Mouse (Mus musculus): ENCODE measurements around the gene Dcdc2a. TPM values are rescaled to one million over a fixed set of nuclear protein-coding genes. Genes with fewer than 3 reads are reported as not detected.

Dcdc2a gene
- polyA plus RNA-seq (2016; fragmentation: Nextera tagmentation; extraction: Ambion mirVana): 0.75 and 0.83 TPM in 2 replicates

GRCm38 (mm10) chr13:25055873-25056667 is at the start of gene Dcdc2a:
TSS of gene Dcdc2a (plus strand) at chr13:25056004.
- Histone ChIP-seq H3K4me1 (peaks cover 17% of the 10 kb centered on the region), H3K36me3 (no peaks in the 10 kb centered on the region), H3K27me3 (ENCODE audit: insufficient read depth, poor library complexity, severe bottlenecking) (peaks cover 54% of the 10 kb centered on the region), H3K27ac (0 out of 2 replicates have a peak within 1 kb of the TSS, but pooled peaks have one; percentile 42), H3K9me3 (peaks cover 6% of the 10 kb centered on the region), H3K4me3 (peak within 1 kb of the TSS; percentile 69)
- no peak for DNase-seq (ENCODE audit: low spot score)
- WGBS: 5% methylated on average over 63 of the region's 63 CpGs

DNA sequence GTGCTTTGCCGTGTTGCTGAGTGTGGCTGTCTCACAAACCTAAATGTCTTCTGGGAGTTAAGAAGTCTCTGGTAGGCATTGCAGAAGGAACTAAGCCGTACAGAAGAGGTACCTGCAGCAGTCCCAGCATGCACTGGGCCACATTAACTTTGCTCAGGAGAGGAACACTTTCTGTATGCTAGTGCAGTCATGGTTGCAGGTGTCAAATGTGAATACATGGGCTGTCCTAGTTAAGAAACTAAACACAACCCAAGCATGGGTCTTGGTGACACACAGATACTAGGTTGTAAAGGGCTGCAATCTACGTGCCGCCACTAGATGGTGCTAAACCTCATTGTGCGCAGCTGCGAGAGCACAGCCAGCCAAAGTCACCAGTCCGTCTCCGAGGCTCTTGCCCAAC is 48.7 kb upstream of the Dcdc2a start:
- Histone ChIP-seq H3K4me3 (no peak overlapping the region), H3K9me3 (no peaks in the 10 kb centered on the region), H3K4me1 (no peaks in the 10 kb centered on the region), H3K27ac (no peak overlapping the region), H3K27me3 (ENCODE audit: insufficient read depth, poor library complexity, severe bottlenecking) (no peaks in the 10 kb centered on the region), H3K36me3 (peaks cover 30% of the 10 kb centered on the region)
- peak; percentile 63 for DNase-seq (ENCODE audit: low spot score)
- WGBS: 88% methylated on average over 8 of the region's 8 CpGs

DNA sequence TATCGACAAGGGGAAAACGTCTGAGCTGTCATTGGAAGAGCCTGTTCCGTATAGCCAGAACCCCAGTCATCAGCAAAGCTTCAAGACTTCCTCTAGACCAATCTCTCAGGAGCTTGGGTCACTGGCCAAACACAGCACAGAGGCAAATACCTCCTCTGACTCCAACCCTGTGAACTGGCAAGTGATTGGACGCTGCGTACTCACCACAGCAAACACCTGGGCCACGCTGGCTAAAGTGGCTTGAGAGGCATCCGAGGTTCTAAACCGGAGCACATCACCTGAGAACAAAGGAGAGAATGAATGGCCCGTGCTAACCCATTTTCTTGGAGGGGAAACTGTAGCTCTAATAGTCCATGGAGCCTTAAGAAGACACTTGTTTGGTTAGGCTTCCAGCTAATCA is 37.5 kb upstream of the Dcdc2a start:
- H3K9me3 ChIP-seq: no peaks in the 10 kb centered on the region
- no peak overlapping the region for H3K4me3 ChIP-seq
- no peaks in the 10 kb centered on the region for H3K27me3 ChIP-seq (ENCODE audit: insufficient read depth, poor library complexity, severe bottlenecking)
- 91% methylated on average over 9 of the region's 9 CpGs for WGBS
- DNase-seq (ENCODE audit: low spot score): peak; percentile 69
- peaks cover 8% of the 10 kb centered on the region; the same call in 1 of the 2 replicates for H3K36me3 ChIP-seq
- no peak overlapping the region for H3K27ac ChIP-seq
- peaks cover 11% of the 10 kb centered on the region for H3K4me1 ChIP-seq

- Histone ChIP-seq H3K36me3 (peaks cover 8% of the 10 kb centered on the region; the same call in 1 of the 2 replicates), H3K4me3 (peak within 1 kb of the TSS; percentile 76), H3K9me3 (no peaks in the 10 kb centered on the region), H3K27me3 (ENCODE audit: insufficient read depth, poor library complexity, severe bottlenecking) (no peaks in the 10 kb centered on the region), H3K27ac (peak within 1 kb of the TSS; percentile 95), H3K4me1 (peaks cover 11% of the 10 kb centered on the region)
- 1% methylated on average over 84 of the region's 84 CpGs for WGBS
- DNase-seq (ENCODE audit: low spot score): peak; percentile 95
These were observed 35.8 kb upstream of the Dcdc2a start, which contains the start of gene Mrs2 for GRCm38 (mm10) chr13:25019793-25020539. TSS of gene Mrs2 (minus strand) at chr13:25020379.

- peaks cover 8% of the 10 kb centered on the region; the same call in 1 of the 2 replicates for H3K36me3 ChIP-seq
- H3K4me1 ChIP-seq: peaks cover 11% of the 10 kb centered on the region
- 42% methylated on average over 4 of the region's 4 CpGs for WGBS
- H3K27ac ChIP-seq: peak overlapping the region; percentile 95
- no peaks in the 10 kb centered on the region for H3K27me3 ChIP-seq (ENCODE audit: insufficient read depth, poor library complexity, severe bottlenecking)
- DNase-seq (ENCODE audit: low spot score): no peak
- peak overlapping the region; percentile 76 for H3K4me3 ChIP-seq
- H3K9me3 ChIP-seq: no peaks in the 10 kb centered on the region
These were observed 35.3 kb upstream of the Dcdc2a start for GRCm38 (mm10) chr13:25020540-25020892.

DNA sequence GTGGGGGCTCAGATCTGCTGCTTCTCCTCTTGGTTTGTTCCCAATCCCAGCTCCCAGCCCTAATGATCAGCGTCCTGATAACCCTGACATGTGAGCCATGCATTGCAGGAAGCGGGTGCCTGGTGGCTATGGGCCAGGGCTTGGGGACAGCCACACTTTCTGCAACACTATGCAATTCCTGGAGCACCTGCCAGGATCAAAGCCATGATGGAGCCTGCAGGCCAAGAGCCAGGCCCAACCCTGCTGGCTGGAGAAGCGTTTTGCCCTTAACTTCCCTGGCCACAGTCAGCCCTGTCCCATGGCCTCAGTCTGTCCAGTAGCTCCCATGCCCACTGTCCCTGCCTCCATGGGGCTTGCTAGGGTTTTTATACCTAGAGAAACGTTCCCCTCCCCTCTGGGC is 33.4 kb upstream of the Dcdc2a start:
- Histone ChIP-seq H3K9me3 (no peaks in the 10 kb centered on the region), H3K27me3 (ENCODE audit: insufficient read depth, poor library complexity, severe bottlenecking) (no peaks in the 10 kb centered on the region), H3K4me1 (peaks cover 11% of the 10 kb centered on the region), H3K36me3 (peaks cover 8% of the 10 kb centered on the region; the same call in 1 of the 2 replicates), H3K4me3 (no peak overlapping the region), H3K27ac (no peak overlapping the region)
- 63% methylated on average over 4 of the region's 4 CpGs for WGBS
- peak; percentile 47 for DNase-seq (ENCODE audit: low spot score)

DNA sequence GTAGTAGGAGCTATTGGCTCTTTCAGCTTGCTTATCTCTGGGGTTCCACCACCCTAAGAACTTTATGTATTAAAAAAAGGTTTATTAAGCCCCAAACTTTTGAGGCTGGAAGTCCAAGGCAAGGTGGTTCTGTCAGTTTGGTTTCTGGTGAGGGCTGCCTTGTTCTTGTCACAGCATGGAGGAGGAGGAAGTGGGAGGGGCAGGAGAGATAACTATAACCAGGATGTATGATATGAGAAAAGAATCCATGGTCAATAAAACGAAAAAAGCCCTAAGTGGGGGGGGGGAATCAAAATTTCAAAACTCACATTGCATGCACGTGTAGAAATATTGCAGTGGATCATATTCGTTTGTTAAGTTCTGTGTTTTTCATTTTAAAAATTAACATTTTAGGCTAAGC is 32.7 kb upstream of the Dcdc2a start:
- H3K27me3 ChIP-seq (ENCODE audit: insufficient read depth, poor library complexity, severe bottlenecking): no peaks in the 10 kb centered on the region
- DNase-seq (ENCODE audit: low spot score): peak; percentile 54
- no peak overlapping the region for H3K4me3 ChIP-seq
- 0 out of 2 replicates have a peak, but pooled peaks cover 2% of the 10 kb centered on the region for H3K36me3 ChIP-seq
- no peak overlapping the region for H3K27ac ChIP-seq
- H3K4me1 ChIP-seq: peaks cover 11% of the 10 kb centered on the region
- no peaks in the 10 kb centered on the region for H3K9me3 ChIP-seq
- 71% methylated on average over 3 of the region's 3 CpGs for WGBS

- no peak overlapping the region for H3K27ac ChIP-seq
- no peaks in the 10 kb centered on the region for H3K27me3 ChIP-seq (ENCODE audit: insufficient read depth, poor library complexity, severe bottlenecking)
- DNase-seq (ENCODE audit: low spot score): peak; percentile 30
- H3K36me3 ChIP-seq: no peaks in the 10 kb centered on the region
- WGBS: 22% methylated on average over 2 of the region's 2 CpGs
- H3K4me1 ChIP-seq: no peaks in the 10 kb centered on the region
- no peaks in the 10 kb centered on the region for H3K9me3 ChIP-seq
- no peak overlapping the region for H3K4me3 ChIP-seq
These were observed 31.1 kb upstream of the Dcdc2a start for GRCm38 (mm10) chr13:25024655-25025054.

- peak; percentile 58 for DNase-seq (ENCODE audit: low spot score)
- Histone ChIP-seq H3K9me3 (no peaks in the 10 kb centered on the region), H3K4me3 (no peak overlapping the region), H3K27me3 (ENCODE audit: insufficient read depth, poor library complexity, severe bottlenecking) (no peaks in the 10 kb centered on the region), H3K36me3 (no peaks in the 10 kb centered on the region), H3K4me1 (no peaks in the 10 kb centered on the region), H3K27ac (no peak overlapping the region)
- 85% methylated on average over 6 of the region's 6 CpGs for WGBS
These were observed 29.2 kb upstream of the Dcdc2a start for GRCm38 (mm10) chr13:25026409-25027113.

GRCm38 (mm10) chr13:25027114-25027425 is 28.7 kb upstream of the Dcdc2a start:
- Histone ChIP-seq H3K27me3 (ENCODE audit: insufficient read depth, poor library complexity, severe bottlenecking) (no peaks in the 10 kb centered on the region), H3K4me3 (no peak overlapping the region), H3K27ac (no peak overlapping the region), H3K4me1 (no peaks in the 10 kb centered on the region), H3K36me3 (no peaks in the 10 kb centered on the region), H3K9me3 (no peaks in the 10 kb centered on the region)
- DNase-seq (ENCODE audit: low spot score): no peak
- WGBS: 72% methylated on average over 3 of the region's 3 CpGs

DNA sequence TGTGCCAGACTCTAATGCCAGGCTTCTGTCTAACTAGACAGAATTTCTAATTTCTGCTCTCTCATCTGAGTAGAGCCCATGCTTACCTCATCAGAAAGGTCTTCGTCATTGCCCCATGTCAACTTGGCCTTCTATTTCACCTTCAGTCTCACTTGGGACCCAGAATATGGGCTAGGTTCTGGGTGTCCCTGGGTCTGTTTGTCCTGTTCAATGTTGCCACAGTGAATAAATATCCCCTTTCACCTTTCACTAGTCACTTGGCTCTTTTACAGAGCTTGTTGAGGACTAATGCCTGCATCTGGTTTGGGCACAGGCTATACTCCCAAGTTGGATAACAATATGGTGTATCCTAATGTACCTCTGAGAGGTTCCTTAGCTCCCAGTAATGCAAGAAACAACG is 16.3 kb upstream of the Dcdc2a start:
- Histone ChIP-seq H3K4me1 (no peaks in the 10 kb centered on the region), H3K27ac (no peak overlapping the region), H3K36me3 (no peaks in the 10 kb centered on the region), H3K4me3 (no peak overlapping the region), H3K27me3 (ENCODE audit: insufficient read depth, poor library complexity, severe bottlenecking) (no peaks in the 10 kb centered on the region), H3K9me3 (no peaks in the 10 kb centered on the region)
- no peak for DNase-seq (ENCODE audit: low spot score)
- WGBS: 68% methylated on average over 2 of the region's 2 CpGs

DNA sequence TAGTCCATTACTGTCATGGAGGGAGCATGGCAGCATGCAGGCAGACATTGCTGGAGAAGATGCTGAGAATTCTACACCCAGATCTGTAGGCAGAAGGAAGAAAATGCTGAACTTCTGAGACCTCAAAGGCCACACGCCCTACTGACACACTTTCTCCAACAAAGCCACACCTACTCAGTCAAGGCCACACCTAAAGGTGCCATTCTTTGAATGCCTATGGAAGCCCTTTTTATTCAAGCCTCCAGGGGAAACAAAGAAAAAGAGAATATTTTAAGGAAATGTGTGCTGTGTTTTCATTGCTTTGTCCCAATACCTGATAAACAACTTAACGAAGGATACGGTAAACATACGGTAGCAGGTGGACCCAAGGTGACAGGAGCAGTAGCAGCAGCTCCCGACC is 3.1 kb upstream of the Dcdc2a start:
- Histone ChIP-seq H3K4me1 (peaks cover 17% of the 10 kb centered on the region), H3K9me3 (peaks cover 19% of the 10 kb centered on the region), H3K27ac (no peak overlapping the region), H3K4me3 (no peak overlapping the region), H3K36me3 (no peaks in the 10 kb centered on the region), H3K27me3 (ENCODE audit: insufficient read depth, poor library complexity, severe bottlenecking) (peaks cover 48% of the 10 kb centered on the region)
- WGBS: 87% methylated on average over 5 of the region's 5 CpGs
- DNase-seq (ENCODE audit: low spot score): no peak
